Mouse (Mus musculus): ENCODE data around the gene Endou.
A peak's percentile ranks its signal among the peaks of the same experiment; 100 is the strongest.

The Endou gene

GRCm38 (mm10) chr15:97745331-97745730 lies 14.2 kb upstream of the Endou start:
- no peak for TF ChIP-seq GATA4 (IDR thresholded peaks at IDR 0.05; ENCODE audit: insufficient replicate concordance, low read length)

GRCm38 (mm10) chr15:97744930-97745329 lies 13.8 kb upstream of the Endou start:
- TF ChIP-seq GATA4 (IDR thresholded peaks at IDR 0.05; ENCODE audit: insufficient replicate concordance, low read length): no peak

- no peak for TF ChIP-seq GATA4 (IDR thresholded peaks at IDR 0.05; ENCODE audit: insufficient replicate concordance, low read length)
Observed at GRCm38 (mm10) chr15:97743961-97744525, 12.9 kb upstream of the Endou start.

- TF ChIP-seq GATA4 (IDR thresholded peaks at IDR 0.05; ENCODE audit: insufficient replicate concordance, low read length): no peak
Observed at GRCm38 (mm10) chr15:97743210-97743609, 12.1 kb upstream of the Endou start.

- no peak for TF ChIP-seq GATA4 (IDR thresholded peaks at IDR 0.05; ENCODE audit: insufficient replicate concordance, low read length)
Observed at GRCm38 (mm10) chr15:97742600-97742999, 11.5 kb upstream of the Endou start.

GRCm38 (mm10) chr15:97742074-97742473 lies 10.9 kb upstream of the Endou start:
- TF ChIP-seq GATA4 (IDR thresholded peaks at IDR 0.05; ENCODE audit: insufficient replicate concordance, low read length): no peak

GRCm38 (mm10) chr15:97741662-97742061 lies 10.5 kb upstream of the Endou start:
- TF ChIP-seq GATA4 (IDR thresholded peaks at IDR 0.05; ENCODE audit: insufficient replicate concordance, low read length): no peak

GRCm38 (mm10) chr15:97740283-97740732 lies 9.2 kb upstream of the Endou start:
- no peak for TF ChIP-seq GATA4 (IDR thresholded peaks at IDR 0.05; ENCODE audit: insufficient replicate concordance, low read length)

GRCm38 (mm10) chr15:97738923-97739322 lies 7.8 kb upstream of the Endou start:
- TF ChIP-seq GATA4 (IDR thresholded peaks at IDR 0.05; ENCODE audit: insufficient replicate concordance, low read length): no peak

- no peak for TF ChIP-seq GATA4 (IDR thresholded peaks at IDR 0.05; ENCODE audit: insufficient replicate concordance, low read length)
Observed at GRCm38 (mm10) chr15:97731988-97732387, 849 bp upstream of the Endou start.

- no peak for TF ChIP-seq GATA4 (IDR thresholded peaks at IDR 0.05; ENCODE audit: insufficient replicate concordance, low read length)
Observed at GRCm38 (mm10) chr15:97730365-97730764, 774 bp downstream of the Endou start.

GRCm38 (mm10) chr15:97728804-97729203 lies 2.3 kb downstream of the Endou start:
- no peak for TF ChIP-seq GATA4 (IDR thresholded peaks at IDR 0.05; ENCODE audit: insufficient replicate concordance, low read length)

GRCm38 (mm10) chr15:97728394-97728793 lies 2.7 kb downstream of the Endou start:
- peak; percentile 30; the same call in 1 of the 2 replicates for TF ChIP-seq GATA4 (IDR thresholded peaks at IDR 0.05; ENCODE audit: insufficient replicate concordance, low read length)

- TF ChIP-seq GATA4 (IDR thresholded peaks at IDR 0.05; ENCODE audit: insufficient replicate concordance, low read length): no peak
Observed at GRCm38 (mm10) chr15:97727520-97727919, 3.6 kb downstream of the Endou start.

GRCm38 (mm10) chr15:97727048-97727447 lies 4.1 kb downstream of the Endou start:
- TF ChIP-seq GATA4 (IDR thresholded peaks at IDR 0.05; ENCODE audit: insufficient replicate concordance, low read length): no peak

- TF ChIP-seq GATA4 (IDR thresholded peaks at IDR 0.05; ENCODE audit: insufficient replicate concordance, low read length): no peak
Observed at GRCm38 (mm10) chr15:97726310-97726709, 4.8 kb downstream of the Endou start.

- no peak for TF ChIP-seq GATA4 (IDR thresholded peaks at IDR 0.05; ENCODE audit: insufficient replicate concordance, low read length)
Observed at GRCm38 (mm10) chr15:97725198-97725785, 5.8 kb downstream of the Endou start.
